Mouse (Mus musculus) gastrocnemius, adult 2 months (tissue): ENCODE results near the gene Mef2a. TPM values are rescaled to one million over a fixed set of nuclear protein-coding genes. Genes with fewer than 3 reads are reported as not detected.
A peak's percentile ranks its signal among the peaks of the same experiment; 100 is the strongest.

Experiments used
- DNase-seq: peaks from one replicate; pipeline ENCODE4 v3.0.0; 2022
- H3K27ac ChIP-seq: fragments of 200-600 bp; 2 replicates; pipeline ENCODE4 v1.8.1; 2022; ENCODE audit warnings: mild to moderate bottlenecking
- H3K4me3 ChIP-seq: fragments of 200-600 bp; 2 replicates; pipeline ENCODE4 v1.8.1; 2022; ENCODE audit warnings: mild to moderate bottlenecking, moderate library complexity
- CTCF ChIP-seq: fragments of 200-600 bp; IDR thresholded peaks from 2 replicates; pipeline ENCODE4 v1.8.1; 2022; ENCODE audit warnings: antibody characterized with exemption, mild to moderate bottlenecking, moderate library complexity
- intact Hi-C: fragments of 180-260 bp; cut with DNase I; formaldehyde crosslinking; loops from one replicate; pipeline ENCODE4 v1.15.1; 2025
- total RNA-seq, 2 experiments: library from RNA; stranded (reverse); gene quantifications; 2 replicates each; pipeline ENCODE4 v1.2.3; 2021

The Mef2a gene
- total RNA-seq, 2 experiments from 2014 or later, result 92.2 to 93.2 TPM

DNA sequence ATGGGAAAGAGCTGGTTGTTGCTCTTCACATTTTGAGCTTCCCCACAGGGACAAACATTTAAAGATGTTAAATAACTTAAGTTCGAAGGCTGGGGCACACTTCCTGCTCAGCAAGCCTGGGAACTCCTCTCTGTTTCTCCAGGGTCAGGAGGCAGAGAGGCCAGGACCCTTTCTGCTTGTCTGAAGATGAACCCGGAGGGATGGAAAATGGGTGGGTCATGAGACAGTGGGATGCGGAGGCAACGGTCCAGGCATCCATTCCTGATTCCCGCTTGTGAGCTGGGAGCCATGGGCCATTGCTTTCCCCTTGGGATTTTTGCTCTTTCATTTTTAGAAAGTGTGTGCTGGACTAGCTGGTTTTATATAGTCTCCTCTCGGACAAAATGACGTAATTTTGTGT lies 17.4 kb upstream of the Mef2a start:
- intact Hi-C loops, result no loop called here
- DNase-seq, result no peak
- peak overlapping the region; percentile 31; the same call in 1 of the 2 replicates for H3K27ac ChIP-seq
- TF ChIP-seq CTCF, result no peak
- H3K4me3 ChIP-seq, result no peak overlapping the region

DNA sequence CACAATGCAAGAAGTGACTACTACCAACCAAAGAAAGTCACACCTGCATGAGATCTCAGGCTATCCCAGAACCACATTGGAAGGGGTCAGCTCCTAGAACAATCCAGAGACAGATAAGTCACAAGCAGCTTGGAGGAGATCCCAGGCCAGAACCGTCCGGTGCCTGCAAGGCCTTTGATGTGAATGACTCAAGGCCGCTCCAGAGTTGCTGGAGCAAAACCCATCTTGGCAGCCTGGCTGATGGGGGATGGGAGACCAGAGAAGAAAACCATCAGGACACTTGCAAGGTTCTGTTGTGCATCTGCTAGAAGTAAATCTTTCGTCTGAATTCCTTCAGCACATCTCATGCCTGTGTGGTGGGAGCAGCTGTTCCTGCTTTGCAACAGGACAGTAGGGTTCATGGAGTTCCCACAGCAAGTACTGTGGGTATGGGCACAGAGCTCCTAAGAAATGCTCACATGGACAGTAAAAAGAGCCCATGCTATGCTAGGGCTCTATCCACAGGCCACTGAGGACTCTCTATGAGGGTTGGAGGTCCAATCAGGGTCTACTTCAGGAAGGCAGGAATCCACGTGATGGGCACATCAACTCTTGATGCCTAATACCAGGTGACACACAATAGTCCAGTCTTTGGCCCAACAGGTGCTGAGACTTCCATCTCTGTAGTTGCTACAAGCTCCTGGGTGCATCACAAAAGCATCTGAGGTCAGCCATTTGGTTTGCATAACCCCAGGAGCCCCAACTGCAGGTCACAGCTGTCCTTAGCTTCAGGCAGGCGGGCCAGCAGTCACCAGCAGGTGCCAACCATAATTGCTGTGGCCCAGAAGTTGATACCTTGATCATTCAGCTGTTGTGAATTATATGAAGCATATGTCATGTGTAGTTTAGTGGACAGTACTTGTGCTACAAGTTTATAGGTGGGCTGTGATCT lies 12.5 kb upstream of the Mef2a start:
- no peak for DNase-seq
- H3K4me3 ChIP-seq, result no peak overlapping the region
- TF ChIP-seq CTCF, result no peak
- intact Hi-C loops, result no loop called here
- H3K27ac ChIP-seq, result no peak overlapping the region

DNA sequence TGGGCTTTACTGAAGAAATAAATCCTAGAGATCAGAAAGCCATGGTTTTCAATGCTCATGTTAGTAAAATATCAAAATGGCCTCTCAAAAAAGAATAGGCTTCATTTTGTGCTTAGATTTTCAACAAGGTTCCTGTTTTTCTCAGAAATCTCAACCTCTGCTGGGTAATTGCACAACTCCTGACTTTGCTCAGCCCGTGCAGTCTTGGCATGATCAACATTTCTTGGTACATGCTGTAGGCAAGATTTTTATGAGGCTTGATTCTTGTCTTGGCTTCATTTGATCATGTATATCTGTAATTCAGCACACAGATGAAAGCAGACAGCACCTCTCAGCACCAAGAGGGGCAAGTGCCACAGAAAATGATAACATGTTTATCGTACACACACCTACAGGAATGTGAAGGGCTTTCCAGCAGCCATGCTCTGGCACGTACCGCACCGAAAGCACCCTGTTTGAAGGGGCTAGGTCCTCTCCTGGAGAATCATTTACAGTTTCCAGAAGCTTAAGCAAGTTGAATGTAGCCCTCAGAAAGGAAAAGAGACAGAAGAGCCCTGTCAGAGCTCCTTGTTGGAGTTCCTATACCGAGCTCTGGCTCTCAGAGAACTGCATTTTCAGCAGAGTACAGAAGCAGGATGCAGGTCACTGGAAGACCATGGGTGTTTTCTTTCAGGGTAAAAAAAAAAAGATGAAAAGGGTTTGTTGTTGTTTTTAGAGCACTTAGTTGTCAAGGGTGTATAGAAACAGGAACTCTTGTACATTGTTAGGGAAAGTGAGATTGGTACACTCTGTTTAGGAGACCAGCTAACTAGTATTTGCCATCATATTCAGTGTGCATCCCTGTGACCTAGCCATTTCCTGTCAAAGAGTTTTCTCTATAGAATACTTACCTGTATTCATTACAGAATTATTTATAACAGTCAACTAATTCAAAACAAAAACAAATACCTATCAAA lies 7.8 kb upstream of the Mef2a start:
- intact Hi-C loops, result no loop called here
- no peak for DNase-seq
- no peak overlapping the region for H3K27ac ChIP-seq
- TF ChIP-seq CTCF, result no peak
- H3K4me3 ChIP-seq, result no peak overlapping the region

DNA sequence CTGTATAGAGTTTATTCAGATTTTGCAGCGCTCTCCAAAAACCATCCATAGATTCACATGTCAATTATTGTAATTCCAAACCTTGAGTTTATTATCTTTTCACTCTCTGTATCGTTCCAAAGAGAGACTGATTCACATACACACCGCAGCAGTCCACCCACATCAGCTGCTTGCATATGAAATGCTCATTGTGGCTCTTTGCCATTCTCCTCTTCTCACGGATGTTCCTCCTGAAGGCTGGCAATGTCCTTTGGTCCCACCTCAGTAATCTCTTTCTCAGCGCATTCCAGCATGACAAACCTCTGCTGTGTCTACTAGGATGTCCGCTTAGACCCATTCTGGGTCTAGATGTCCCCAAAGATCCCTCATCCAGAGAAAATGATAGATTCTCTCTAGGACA lies 4.1 kb upstream of the Mef2a start:
- no peak overlapping the region for H3K4me3 ChIP-seq
- no peak for DNase-seq
- no peak overlapping the region for H3K27ac ChIP-seq
- no peak for TF ChIP-seq CTCF
- intact Hi-C loops, result loop anchor here (5.0 kb wide), 1 partner anchor 36 kb away; no protein-coding TSS in a partner anchor

GRCm38 (mm10) chr7:67373975-67374374 lies 1.3 kb upstream of the Mef2a start:
- Histone ChIP-seq H3K27ac (peak overlapping the region; percentile 98), H3K4me3 (peak overlapping the region; percentile 98)
- no peak for TF ChIP-seq CTCF
- DNase-seq, result no peak
- intact Hi-C loops, result loop anchor here (2.0 to 5.0 kb wide), 7 partner anchors 48 to 258 kb away; no protein-coding TSS in a partner anchor

GRCm38 (mm10) chr7:67373584-67373960 lies 914 bp upstream of the Mef2a start:
- Histone ChIP-seq H3K27ac (peak overlapping the region; percentile 98), H3K4me3 (peak overlapping the region; percentile 98)
- intact Hi-C loops, result loop anchor here (2.0 to 5.0 kb wide), 7 partner anchors 49 to 259 kb away; no protein-coding TSS in a partner anchor
- no peak for DNase-seq
- TF ChIP-seq CTCF, result no peak

- peak; percentile 74 for DNase-seq
- intact Hi-C loops, result loop anchor here (2.0 to 5.0 kb wide), 7 partner anchors 50 to 260 kb away; no protein-coding TSS in a partner anchor
- peak overlapping the region; percentile 98 for H3K27ac ChIP-seq
- TF ChIP-seq CTCF, result no peak
- H3K4me3 ChIP-seq, result peak overlapping the region; percentile 98
These were observed 576 bp downstream of the Mef2a start for GRCm38 (mm10) chr7:67371891-67372672.

- no peak for DNase-seq
- intact Hi-C loops, result loop anchor here (5.0 kb wide), 6 partner anchors 51 to 261 kb away; no protein-coding TSS in a partner anchor
- Histone ChIP-seq H3K27ac (peak overlapping the region; percentile 98), H3K4me3 (peak overlapping the region; percentile 98)
- no peak for TF ChIP-seq CTCF
These were observed 1.2 kb downstream of the Mef2a start for GRCm38 (mm10) chr7:67371351-67371890.

- intact Hi-C loops, result loop anchor here (5.0 kb wide), 6 partner anchors 53 to 263 kb away; no protein-coding TSS in a partner anchor
- H3K27ac ChIP-seq, result 0 out of 2 replicates have a peak overlapping the region, but pooled peaks have one; percentile 2
- H3K4me3 ChIP-seq, result peak overlapping the region; percentile 17; the same call in 1 of the 2 replicates
- TF ChIP-seq CTCF, result no peak
- no peak for DNase-seq
These were observed 3.0 kb downstream of the Mef2a start for GRCm38 (mm10) chr7:67369645-67370044.

GRCm38 (mm10) chr7:67368394-67368793 lies 4.3 kb downstream of the Mef2a start:
- no peak overlapping the region for H3K4me3 ChIP-seq
- H3K27ac ChIP-seq, result no peak overlapping the region
- no peak for DNase-seq
- intact Hi-C loops, result no loop called here
- no peak for TF ChIP-seq CTCF

GRCm38 (mm10) chr7:67360588-67360987 lies 12.1 kb downstream of the Mef2a start:
- no peak for DNase-seq
- intact Hi-C loops, result loop anchor here (5.0 kb wide), 1 partner anchor 33 kb away; no protein-coding TSS in a partner anchor
- H3K4me3 ChIP-seq, result no peak overlapping the region
- TF ChIP-seq CTCF, result no peak
- no peak overlapping the region for H3K27ac ChIP-seq
